8 mouse cellular contexts compared by ENCODE assay signal in genomic region chr11:102230006-102230741, GRCm38 (mm10). TPM values are rescaled to one million over a fixed set of nuclear protein-coding genes. Genes with fewer than 3 reads are reported as not detected.
A peak's percentile ranks its signal among the peaks of the same experiment; 100 is the strongest.
DNase-seq lines count a peak whose midpoint lies in the region; ATAC-seq lines count a peak whose summit lies in the region.

Gene Hdac5 (minus strand): TSS chr11:102230166.

- peak within 1 kb of the TSS; percentile 96 for H3K27ac ChIP-seq in heart, embryonic 10.5 days
- H3K27ac ChIP-seq in kidney, embryonic 15.5 days, result peak within 1 kb of the TSS; percentile 81

- WGBS in heart, embryonic 10.5 days, result under 1% methylated on average over 49 of the region's 49 CpGs
- WGBS in kidney, embryonic 15.5 days, result 3% methylated on average over 48 of the region's 49 CpGs

- DNase-seq in B cell, adult 2 months, result peak; percentile 99 to 100
- DNase-seq in brain, adult 2 months (ENCODE audit: low read depth, low spot score), result peak; percentile 99
- DNase-seq in heart, embryonic 10.5 days (ENCODE audit: low spot score), result peak; percentile 98
- peak; percentile 97 for DNase-seq in liver
- DNase-seq in spleen, postnatal 4 days (ENCODE audit: low spot score in 2 of 2), result peak; percentile 94 to 95

- H3K4me2 ChIP-seq in kidney, embryonic 15.5 days, result peak within 1 kb of the TSS; percentile 91

- H3K9me3 ChIP-seq in heart, embryonic 10.5 days, result no peaks in the 10 kb centered on the region
- no peaks in the 10 kb centered on the region for H3K9me3 ChIP-seq in kidney, embryonic 15.5 days (replicated peaks)

- no peaks in the 10 kb centered on the region for H3K36me3 ChIP-seq in heart, embryonic 10.5 days
- no peaks in the 10 kb centered on the region for H3K36me3 ChIP-seq in kidney, embryonic 15.5 days

- H3K27me3 ChIP-seq in heart, embryonic 10.5 days (ENCODE audit: insufficient read depth, poor library complexity, severe bottlenecking), result no peaks in the 10 kb centered on the region
- H3K27me3 ChIP-seq in kidney, embryonic 15.5 days, result no peaks in the 10 kb centered on the region

- H3K4me1 ChIP-seq in heart, embryonic 10.5 days, result peaks cover 45% of the 10 kb centered on the region
- peaks cover 40% of the 10 kb centered on the region for H3K4me1 ChIP-seq in kidney, embryonic 15.5 days

- peak; percentile 97 for ATAC-seq in erythroblast, adult 5-6 weeks (replicated peaks; ENCODE audit: low FRiP score, poor library complexity, severe bottlenecking)
- ATAC-seq in kidney, embryonic 15.5 days (replicated peaks; ENCODE audit: low FRiP score), result peak; percentile 89
- peak; percentile 93 for ATAC-seq in monocyte, adult 5-6 weeks (replicated peaks; ENCODE audit: insufficient number of reproducible peaks, low FRiP score, low TSS enrichment, poor library complexity, severe bottlenecking)

- peak within 1 kb of the TSS; percentile 95 for H3K4me3 ChIP-seq in heart, embryonic 10.5 days
- peak within 1 kb of the TSS; percentile 82 for H3K4me3 ChIP-seq in kidney, embryonic 15.5 days (replicated peaks)

- H3K9ac ChIP-seq in kidney, embryonic 15.5 days, result peak within 1 kb of the TSS; percentile 69

RNA-seq across cellular contexts. Expression of gene Hdac5, which starts in this region (rescaled TPM):
- 3.7 and 10.2 TPM in 2 replicates for total RNA-seq in erythroblast, adult 5-6 weeks (2015; ENCODE audit: low replicate concordance)
- total RNA-seq in erythroblast, adult 5-6 weeks (2017; ENCODE audit: low replicate concordance), result 13.3 and 17.3 TPM in 2 replicates
- polyA plus RNA-seq in heart, embryonic 10.5 days (2016; fragmentation: Nextera tagmentation; extraction: Ambion mirVana), result 84.9 and 103 TPM in 2 replicates
- 47.4 and 48.4 TPM in 2 replicates for polyA plus RNA-seq in kidney, embryonic 15.5 days (2015; fragmentation: Nextera tagmentation; extraction: Ambion mirVana)
- total RNA-seq in monocyte, adult 5-6 weeks (2017), result 46.5 to 54.0 TPM (median 51.7 TPM) in 3 replicates

Comparison
In these comparisons a context has a peak if more than half of its experiments do, and no peak if none do; other contexts are left out.
1. Peak in every context shown above with its lines: DNase-seq, ATAC-seq, H3K4me3 ChIP-seq and H3K27ac ChIP-seq.